Mouse (Mus musculus): Measurements from ENCODE around the gene Ppp1r3c. TPM values are rescaled to one million over a fixed set of nuclear protein-coding genes. Genes with fewer than 3 reads are reported as not detected.
A peak's percentile ranks its signal among the peaks of the same experiment; 100 is the strongest.

Ppp1r3c gene
- total RNA-seq (2021), result 100 to 1,000 TPM in 1 of 2 experiments, 10 to 100 TPM in 1; 90.4 to 152 TPM
- polyA plus RNA-seq (2012; rRNA removed), result 49.7 and 99.7 TPM in 2 replicates
- long read RNA-seq, transcript Ppp1r3c-201 (2 exons, 2,725 nt), result major isoform, 38 of 70 reads
- long read RNA-seq, partial matches to known transcripts, result 0 of 70 reads
- long read RNA-seq, other reads (novel, unspliced or antisense), result 32 of 70 reads

GRCm38 (mm10) chr19:36736537-36736936, at the start of gene Ppp1r3c:
Ppp1r3c (minus strand) TSS chr19:36736653.
- WGBS, result under 1% methylated on average over 33 of the region's 33 CpGs
- Histone ChIP-seq H3K27ac (peak within 1 kb of the TSS; percentile 82), H3K4me3 (peak within 1 kb of the TSS; percentile 74), H3K36me3 (ENCODE audit: control insufficient read depth, insufficient read depth, low read length) (peaks cover 19% of the 10 kb centered on the region), H3K9ac (ENCODE audit: low read depth, low read length) (peak within 1 kb of the TSS; percentile 72), H3K79me2 (replicated peaks; ENCODE audit: control insufficient read depth, insufficient read depth, low read length) (no peaks in the 10 kb centered on the region; the same call in 1 of the 2 replicates), H3K4me1 (ENCODE audit: control insufficient read depth, insufficient read depth, low read length) (peaks cover 5% of the 10 kb centered on the region), H3K27me3 (ENCODE audit: control insufficient read depth, insufficient read depth, low read length) (no peaks in the 10 kb centered on the region)
- peak; percentile 93 to 97 for DNase-seq
- TF ChIP-seq POLR2A (IDR thresholded peaks at IDR 0.05; ENCODE audit: insufficient read depth, low read depth, low read length) (peak; percentile 100), CTCF (IDR thresholded peaks at IDR 0.05) (peak; percentile 21; the same call in 1 of the 2 replicates), EP300 (IDR thresholded peaks at IDR 0.05; ENCODE audit: insufficient read depth, low read depth, low read length) (peak; percentile 85)
- intact Hi-C loops (cut with DNase I), result loop anchor here (2.0 to 5.0 kb wide), 4 partner anchors 48 to 199 kb away; partner anchors contain the start of gene Hectd2

DNA sequence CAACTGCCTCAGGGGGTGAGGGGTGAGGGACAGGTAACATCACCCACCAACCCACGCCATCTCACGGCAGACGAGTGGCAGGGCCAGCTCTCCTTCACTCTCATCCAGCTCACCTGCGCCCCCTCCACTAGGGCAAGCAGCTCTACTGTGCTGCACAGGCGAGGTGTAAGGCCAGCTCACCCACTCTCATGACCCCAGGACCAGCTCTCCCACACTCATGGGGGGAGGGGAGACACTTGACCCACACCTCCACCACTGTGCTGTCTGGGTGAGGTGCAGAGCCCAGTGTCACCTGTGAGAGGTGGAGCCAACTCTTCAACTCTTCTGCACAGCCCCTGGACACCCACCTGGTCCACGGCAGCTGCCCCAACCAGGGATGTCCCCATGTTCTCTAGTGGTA, 46.7 kb upstream of the Ppp1r3c start:
- H3K4me3 ChIP-seq, result no peak overlapping the region
- no peaks in the 10 kb centered on the region for H3K27me3 ChIP-seq (ENCODE audit: control insufficient read depth, insufficient read depth, low read length)
- no peak overlapping the region for H3K27ac ChIP-seq
- intact Hi-C loops (cut with DNase I), result no loop called here
- no peaks in the 10 kb centered on the region for H3K36me3 ChIP-seq (ENCODE audit: control insufficient read depth, insufficient read depth, low read length)
- no peak overlapping the region for H3K9ac ChIP-seq (ENCODE audit: low read depth, low read length)
- H3K79me2 ChIP-seq (replicated peaks; ENCODE audit: control insufficient read depth, insufficient read depth, low read length), result no peaks in the 10 kb centered on the region
- 93% methylated on average over 6 of the region's 6 CpGs for WGBS
- H3K4me1 ChIP-seq (ENCODE audit: control insufficient read depth, insufficient read depth, low read length), result no peaks in the 10 kb centered on the region
- no peak for TF ChIP-seq POLR2A (IDR thresholded peaks at IDR 0.05; ENCODE audit: insufficient read depth, low read depth, low read length)
- TF ChIP-seq EP300 (IDR thresholded peaks at IDR 0.05; ENCODE audit: insufficient read depth, low read depth, low read length), result no peak
- no peak for TF ChIP-seq CTCF (IDR thresholded peaks at IDR 0.05)
- DNase-seq, result no peak

DNA sequence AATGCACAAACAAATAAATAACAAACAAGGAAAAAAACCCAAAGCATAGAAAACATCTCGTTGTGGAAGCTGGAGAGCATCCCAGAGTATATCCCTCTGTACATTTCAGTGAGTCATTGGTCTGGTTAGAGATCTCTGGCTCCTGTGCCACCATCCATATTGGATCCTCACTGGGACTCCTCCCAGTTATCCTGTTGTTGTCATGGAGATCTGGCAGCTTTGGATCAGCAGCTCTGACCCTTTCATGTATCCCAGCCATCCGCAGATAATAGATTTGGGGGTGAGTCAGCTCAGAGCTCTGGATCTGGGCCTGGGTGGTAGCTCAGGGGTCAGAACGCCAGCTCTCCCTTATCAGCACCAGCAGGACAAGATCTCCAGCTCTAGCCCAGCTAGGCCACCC, 46.1 kb upstream of the Ppp1r3c start:
- Histone ChIP-seq H3K9ac (ENCODE audit: low read depth, low read length) (no peak overlapping the region), H3K27ac (no peak overlapping the region), H3K36me3 (ENCODE audit: control insufficient read depth, insufficient read depth, low read length) (no peaks in the 10 kb centered on the region), H3K79me2 (replicated peaks; ENCODE audit: control insufficient read depth, insufficient read depth, low read length) (no peaks in the 10 kb centered on the region), H3K27me3 (ENCODE audit: control insufficient read depth, insufficient read depth, low read length) (no peaks in the 10 kb centered on the region), H3K4me3 (no peak overlapping the region), H3K4me1 (ENCODE audit: control insufficient read depth, insufficient read depth, low read length) (no peaks in the 10 kb centered on the region)
- intact Hi-C loops (cut with DNase I), result no loop called here
- TF ChIP-seq POLR2A (IDR thresholded peaks at IDR 0.05; ENCODE audit: insufficient read depth, low read depth, low read length), result no peak
- TF ChIP-seq EP300 (IDR thresholded peaks at IDR 0.05; ENCODE audit: insufficient read depth, low read depth, low read length), result no peak
- no peak for TF ChIP-seq CTCF (IDR thresholded peaks at IDR 0.05)
- WGBS, result 70% methylated on average over 3 of the region's 3 CpGs
- no peak for DNase-seq

DNA sequence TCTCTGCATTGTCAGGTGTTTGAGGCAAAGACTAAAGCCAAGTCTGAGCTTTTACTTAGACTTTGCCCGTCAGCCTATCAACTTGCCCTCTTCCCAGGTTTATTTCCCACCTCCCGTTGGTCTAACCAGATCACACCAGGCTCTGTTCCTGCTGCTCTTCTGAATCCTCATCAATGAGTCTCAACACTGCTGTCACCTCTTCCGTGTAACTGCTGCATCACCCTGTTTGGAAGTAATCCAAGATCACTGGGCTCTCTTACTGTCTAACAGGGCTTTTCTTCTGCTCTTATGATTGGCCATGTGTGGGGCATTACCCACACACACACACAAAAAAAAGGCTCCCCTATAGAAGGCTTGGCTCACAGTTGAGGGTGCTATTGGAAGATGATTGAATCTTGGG, 45.5 kb upstream of the Ppp1r3c start:
- intact Hi-C loops (cut with DNase I), result no loop called here
- no peak overlapping the region for H3K9ac ChIP-seq (ENCODE audit: low read depth, low read length)
- no peaks in the 10 kb centered on the region for H3K4me1 ChIP-seq (ENCODE audit: control insufficient read depth, insufficient read depth, low read length)
- no peak overlapping the region for H3K27ac ChIP-seq
- H3K4me3 ChIP-seq, result no peak overlapping the region
- TF ChIP-seq EP300 (IDR thresholded peaks at IDR 0.05; ENCODE audit: insufficient read depth, low read depth, low read length), result no peak
- TF ChIP-seq POLR2A (IDR thresholded peaks at IDR 0.05; ENCODE audit: insufficient read depth, low read depth, low read length), result no peak
- no peaks in the 10 kb centered on the region for H3K27me3 ChIP-seq (ENCODE audit: control insufficient read depth, insufficient read depth, low read length)
- H3K79me2 ChIP-seq (replicated peaks; ENCODE audit: control insufficient read depth, insufficient read depth, low read length), result no peaks in the 10 kb centered on the region
- DNase-seq, result no peak
- no peaks in the 10 kb centered on the region for H3K36me3 ChIP-seq (ENCODE audit: control insufficient read depth, insufficient read depth, low read length)
- WGBS, result 67% methylated on average over 3 of the region's 3 CpGs

- intact Hi-C loops (cut with DNase I), result no loop called here
- no peak overlapping the region for H3K9ac ChIP-seq (ENCODE audit: low read depth, low read length)
- no peak overlapping the region for H3K27ac ChIP-seq
- TF ChIP-seq CTCF (IDR thresholded peaks at IDR 0.05), result no peak
- no peak for TF ChIP-seq POLR2A (IDR thresholded peaks at IDR 0.05; ENCODE audit: insufficient read depth, low read depth, low read length)
- TF ChIP-seq EP300 (IDR thresholded peaks at IDR 0.05; ENCODE audit: insufficient read depth, low read depth, low read length), result no peak
- H3K79me2 ChIP-seq (replicated peaks; ENCODE audit: control insufficient read depth, insufficient read depth, low read length), result no peaks in the 10 kb centered on the region
- no peak for DNase-seq
- WGBS, result 77% methylated on average over 1 of the region's 1 CpGs
- no peak overlapping the region for H3K4me3 ChIP-seq
- no peaks in the 10 kb centered on the region for H3K36me3 ChIP-seq (ENCODE audit: control insufficient read depth, insufficient read depth, low read length)
- no peaks in the 10 kb centered on the region for H3K27me3 ChIP-seq (ENCODE audit: control insufficient read depth, insufficient read depth, low read length)
- no peaks in the 10 kb centered on the region for H3K4me1 ChIP-seq (ENCODE audit: control insufficient read depth, insufficient read depth, low read length)
Measured at GRCm38 (mm10) chr19:36780375-36780774, 43.9 kb upstream of the Ppp1r3c start.

GRCm38 (mm10) chr19:36779765-36780164, 43.3 kb upstream of the Ppp1r3c start:
- 89% methylated on average over 3 of the region's 3 CpGs for WGBS
- intact Hi-C loops (cut with DNase I), result no loop called here

More at GRCm38 (mm10) chr19:36779765-36780164, 43.3 kb upstream of the Ppp1r3c start:
- no peak for DNase-seq
- Histone ChIP-seq H3K36me3 (ENCODE audit: control insufficient read depth, insufficient read depth, low read length) (no peaks in the 10 kb centered on the region), H3K79me2 (replicated peaks; ENCODE audit: control insufficient read depth, insufficient read depth, low read length) (no peaks in the 10 kb centered on the region), H3K9ac (ENCODE audit: low read depth, low read length) (no peak overlapping the region), H3K27ac (no peak overlapping the region), H3K4me3 (no peak overlapping the region), H3K27me3 (ENCODE audit: control insufficient read depth, insufficient read depth, low read length) (no peaks in the 10 kb centered on the region), H3K4me1 (ENCODE audit: control insufficient read depth, insufficient read depth, low read length) (no peaks in the 10 kb centered on the region)
- TF ChIP-seq CTCF (IDR thresholded peaks at IDR 0.05) (no peak), POLR2A (IDR thresholded peaks at IDR 0.05; ENCODE audit: insufficient read depth, low read depth, low read length) (no peak), EP300 (IDR thresholded peaks at IDR 0.05; ENCODE audit: insufficient read depth, low read depth, low read length) (no peak)

All from heart, adult 2 months (tissue).